Mouse (Mus musculus) neural tube, embryonic 11.5 days (tissue): ENCODE results near the gene Ripor2. TPM values are rescaled to one million over a fixed set of nuclear protein-coding genes. Genes with fewer than 3 reads are reported as not detected.
A peak's percentile ranks its signal among the peaks of the same experiment; 100 is the strongest.

Experiments used
- ATAC-seq: fragments of 200-750 bp; cut with Nextera tagmentation; 2 replicates; pipeline ENCODE4 v1.8.0; 2017; ENCODE audit warnings: moderate number of reproducible peaks, mild to moderate bottlenecking, moderate TSS enrichment, moderate library complexity; ENCODE audit not compliant: insufficient read depth, low FRiP score, low TSS enrichment
- DNase-seq: peaks from one replicate; pipeline ENCODE4 v3.0.0-alpha.2; 2015; ENCODE audit warnings: low spot score
- H3K27ac ChIP-seq: fragments of 300-500 bp; sonication (generic); 2 replicates; pipeline ENCODE4 v1.5.1; 2014; ENCODE audit warnings: low read depth, mild to moderate bottlenecking, low read length
- H3K27me3 ChIP-seq: fragments of 300-500 bp; sonication (generic); 2 replicates; pipeline ENCODE4 v1.6.1; 2014; ENCODE audit warnings: mild to moderate bottlenecking, low read length, mixed read lengths; ENCODE audit not compliant: control insufficient read depth, insufficient read depth
- H3K36me3 ChIP-seq: fragments of 300-500 bp; sonication (generic); 2 replicates; pipeline ENCODE4 v1.6.1; 2014; ENCODE audit warnings: mild to moderate bottlenecking, low read length, moderate library complexity, mixed read lengths; ENCODE audit not compliant: control insufficient read depth, insufficient read depth
- H3K4me1 ChIP-seq: fragments of 300-500 bp; sonication (generic); 2 replicates; pipeline ENCODE4 v1.6.1; 2014; ENCODE audit warnings: low read length, mixed read lengths; ENCODE audit not compliant: control insufficient read depth, insufficient read depth
- H3K4me2 ChIP-seq: fragments of 300-500 bp; sonication (generic); 2 replicates; pipeline ENCODE4 v1.6.1; 2014; ENCODE audit warnings: low read depth, mild to moderate bottlenecking, moderate library complexity
- H3K4me3 ChIP-seq: fragments of 300-500 bp; sonication (generic); 2 replicates; pipeline ENCODE4 v1.5.1; 2014; ENCODE audit warnings: low read depth, low read length
- H3K9ac ChIP-seq: fragments of 300-500 bp; sonication (generic); 2 replicates; pipeline ENCODE4 v1.6.1; 2014; ENCODE audit warnings: mild to moderate bottlenecking, low read length
- H3K9me3 ChIP-seq: fragments of 300-500 bp; sonication (generic); 2 replicates; pipeline ENCODE4 v1.6.1; 2016; ENCODE audit warnings: low read length; ENCODE audit not compliant: control insufficient read depth
- WGBS: fragments of 180-500 bp; shearing (Covaris S2); extraction: QIAGEN DNeasy Blood & Tissue Kit; methylation state at CpG from one replicate; pipeline ENCODE4 v1.1.7; 2014; 5-methylcytosine and 5-hydroxymethylcytosine counted together
- polyA plus RNA-seq: library from polyadenylated mRNA; unstranded; fragments of >200 nt; fragmentation: Nextera tagmentation; extraction: Ambion mirVana; gene quantifications from 2 replicates; pipeline ENCODE4 v1.2.1, GENCODE M21; 2014

Ripor2 gene
- polyA plus RNA-seq, 1 experiment from 2014 or later = 6.2 TPM

DNA sequence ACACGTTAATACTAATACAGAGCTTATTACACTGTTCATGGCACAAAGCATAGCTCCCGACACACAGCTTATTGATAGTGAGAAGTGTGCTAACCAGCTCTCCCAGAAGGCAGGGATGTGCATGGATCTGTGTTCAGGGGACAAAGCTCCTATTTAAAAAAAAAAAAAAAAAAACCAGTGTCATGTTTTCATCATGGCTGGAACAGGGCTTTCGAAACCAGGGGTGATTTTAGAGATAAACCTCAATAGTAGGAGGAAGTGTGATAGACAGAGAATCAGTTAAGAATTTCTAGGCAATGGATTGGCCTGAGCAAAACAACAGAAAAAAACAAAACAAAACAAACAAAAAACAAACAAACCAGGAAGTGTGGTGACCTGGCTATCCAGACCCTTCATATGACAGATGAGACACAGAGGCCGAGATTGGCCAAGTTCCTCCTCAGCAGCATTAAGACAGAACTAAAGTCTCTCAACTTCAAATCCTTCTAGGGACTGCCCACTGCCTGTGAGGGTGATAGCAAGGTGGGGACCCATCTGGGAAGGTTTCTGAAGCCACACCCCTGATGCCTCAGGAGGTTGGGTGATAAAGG, 51.1 kb downstream of the Ripor2 start:
- peaks cover 3% of the 10 kb centered on the region; the same call in 1 of the 2 replicates for H3K27me3 ChIP-seq
- DNase-seq (no peak), ATAC-seq (no peak)
- no peak overlapping the region for H3K27ac ChIP-seq
- no peaks in the 10 kb centered on the region for H3K36me3 ChIP-seq
- H3K4me1 ChIP-seq = peaks cover 8% of the 10 kb centered on the region; the same call in 1 of the 2 replicates
- no peak overlapping the region for H3K9ac ChIP-seq
- H3K9me3 ChIP-seq = no peaks in the 10 kb centered on the region
- H3K4me2 ChIP-seq = no peak overlapping the region
- 76% methylated on average over 4 of the region's 4 CpGs for WGBS
- H3K4me3 ChIP-seq = no peak overlapping the region

GRCm38 (mm10) chr13:24634346-24635120, 52.5 kb downstream of the Ripor2 start:
- Histone ChIP-seq H3K27ac (no peak overlapping the region), H3K4me3 (no peak overlapping the region), H3K36me3 (no peaks in the 10 kb centered on the region), H3K4me1 (peaks cover 5% of the 10 kb centered on the region; the same call in 1 of the 2 replicates), H3K27me3 (peaks cover 3% of the 10 kb centered on the region; the same call in 1 of the 2 replicates), H3K4me2 (no peak overlapping the region), H3K9me3 (no peaks in the 10 kb centered on the region), H3K9ac (no peak overlapping the region)
- no peak for ATAC-seq
- 88% methylated on average over 13 of the region's 13 CpGs for WGBS
- DNase-seq = no peak

DNA sequence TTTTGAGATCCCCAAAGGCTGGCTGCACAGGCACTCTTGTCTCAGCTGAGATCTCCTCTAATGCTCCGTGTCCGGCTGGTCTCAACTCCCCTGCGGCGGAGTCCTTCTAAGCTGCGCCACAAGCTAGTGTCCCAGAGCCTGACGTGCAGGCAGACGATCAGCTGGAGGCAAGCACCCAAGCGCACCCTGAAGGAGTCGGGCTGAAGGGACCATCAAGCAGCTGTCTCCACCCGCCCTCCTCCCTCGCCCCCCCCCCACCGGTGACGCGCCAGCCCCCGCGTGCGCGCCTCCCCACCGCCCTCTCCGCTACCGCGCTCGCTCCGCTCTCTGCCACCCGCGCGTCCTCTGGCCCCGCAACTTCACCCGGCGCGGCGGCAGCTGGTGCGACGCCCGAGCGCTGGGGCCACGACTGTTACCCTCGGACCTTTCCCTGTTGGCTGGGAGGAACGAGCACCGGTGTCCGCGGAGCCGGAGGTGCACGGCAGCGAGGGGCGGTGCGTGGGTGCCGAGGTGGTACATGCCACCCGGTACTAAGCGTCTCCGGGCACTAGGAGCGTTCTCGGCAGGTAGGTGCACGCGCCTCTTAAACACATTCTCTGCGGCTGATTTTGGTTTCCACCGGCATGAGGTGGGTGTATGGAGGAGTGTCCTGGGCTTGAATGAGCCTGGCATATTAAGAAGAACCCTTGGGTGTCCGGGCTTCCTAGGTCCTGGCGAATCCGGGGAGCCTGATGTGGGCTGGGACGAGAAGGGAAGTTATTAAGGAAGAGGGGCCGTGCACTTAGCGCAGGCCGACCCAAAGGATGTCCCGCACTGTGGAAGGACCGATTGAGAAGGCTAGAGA, 56.6 kb downstream of the Ripor2 start:
- DNase-seq (peak; percentile 63), ATAC-seq (peak; percentile 81)
- 1% methylated on average over 53 of the region's 66 CpGs for WGBS
- H3K4me1 ChIP-seq = 0 out of 2 replicates have a peak, but pooled peaks cover 5% of the 10 kb centered on the region
- no peaks in the 10 kb centered on the region for H3K36me3 ChIP-seq
- no peak overlapping the region for H3K27ac ChIP-seq
- peaks cover 3% of the 10 kb centered on the region; the same call in 1 of the 2 replicates for H3K27me3 ChIP-seq
- peak overlapping the region; percentile 92 for H3K4me2 ChIP-seq
- peak overlapping the region; percentile 52 for H3K4me3 ChIP-seq
- no peaks in the 10 kb centered on the region for H3K9me3 ChIP-seq
- peak overlapping the region; percentile 60 for H3K9ac ChIP-seq

DNA sequence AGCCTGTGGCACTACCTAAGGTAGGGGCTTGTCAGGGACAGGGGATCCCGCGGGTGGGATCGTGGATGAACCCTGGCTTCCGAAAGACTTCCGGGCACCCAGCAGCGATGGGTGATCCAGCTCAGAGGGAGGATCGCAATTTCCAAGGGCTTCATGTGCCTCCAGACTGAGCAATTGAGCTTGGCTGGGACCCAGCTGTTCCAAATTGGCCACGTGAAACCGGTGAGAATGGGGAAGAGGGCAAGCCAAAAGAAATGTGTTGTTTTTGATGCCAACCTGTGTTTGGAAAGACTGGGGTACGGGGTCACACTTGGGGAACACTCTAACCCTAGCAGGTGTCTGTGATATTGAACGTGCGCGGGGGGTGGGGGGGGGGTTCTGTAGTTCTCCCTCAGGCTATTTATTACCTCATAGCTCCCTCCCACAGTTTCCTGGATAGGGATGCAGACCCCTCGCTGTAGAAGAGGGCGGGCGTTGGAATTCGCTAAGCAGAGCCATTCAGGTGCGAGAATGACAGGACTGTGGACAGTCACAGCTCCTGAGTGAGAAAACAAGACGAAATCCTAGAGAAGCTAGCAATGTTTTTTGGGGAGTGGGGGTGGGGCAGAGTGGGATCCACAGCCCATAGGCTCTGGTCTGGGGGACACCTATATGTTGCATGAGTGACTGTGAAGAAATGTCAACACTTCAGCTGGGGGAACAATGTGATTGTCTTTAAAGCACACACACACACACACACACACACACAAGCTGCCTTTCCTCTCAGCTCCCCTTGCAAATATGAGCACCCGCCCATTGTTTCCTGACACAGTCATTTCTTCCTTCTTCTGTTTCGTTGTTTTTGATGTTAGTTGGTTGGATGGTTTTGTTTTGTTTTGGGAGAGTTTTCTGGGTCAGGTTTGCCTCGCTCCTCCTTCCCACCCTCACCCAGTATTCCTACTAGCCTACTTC, 57.5 kb downstream of the Ripor2 start:
- 13% methylated on average over 22 of the region's 22 CpGs for WGBS
- Histone ChIP-seq H3K4me1 (0 out of 2 replicates have a peak, but pooled peaks cover 5% of the 10 kb centered on the region), H3K4me2 (peak overlapping the region; percentile 92), H3K9ac (0 out of 2 replicates have a peak overlapping the region, but pooled peaks have one; percentile 5), H3K27ac (no peak overlapping the region), H3K27me3 (peaks cover 3% of the 10 kb centered on the region; the same call in 1 of the 2 replicates), H3K9me3 (no peaks in the 10 kb centered on the region), H3K4me3 (peak overlapping the region; percentile 52), H3K36me3 (no peaks in the 10 kb centered on the region)
- ATAC-seq = 0 out of 2 replicates have a peak, but pooled peaks have one; percentile 17
- peak; percentile 51 for DNase-seq

GRCm38 (mm10) chr13:24640166-24640560, 58.2 kb downstream of the Ripor2 start:
- Histone ChIP-seq H3K4me1 (0 out of 2 replicates have a peak, but pooled peaks cover 5% of the 10 kb centered on the region), H3K4me2 (no peak overlapping the region; the same call in 1 of the 2 replicates), H3K27ac (no peak overlapping the region), H3K27me3 (peaks cover 3% of the 10 kb centered on the region; the same call in 1 of the 2 replicates), H3K4me3 (no peak overlapping the region), H3K36me3 (no peaks in the 10 kb centered on the region), H3K9me3 (no peaks in the 10 kb centered on the region), H3K9ac (no peak overlapping the region)
- no peak for ATAC-seq
- no peak for DNase-seq
- 37% methylated on average over 4 of the region's 4 CpGs for WGBS

DNA sequence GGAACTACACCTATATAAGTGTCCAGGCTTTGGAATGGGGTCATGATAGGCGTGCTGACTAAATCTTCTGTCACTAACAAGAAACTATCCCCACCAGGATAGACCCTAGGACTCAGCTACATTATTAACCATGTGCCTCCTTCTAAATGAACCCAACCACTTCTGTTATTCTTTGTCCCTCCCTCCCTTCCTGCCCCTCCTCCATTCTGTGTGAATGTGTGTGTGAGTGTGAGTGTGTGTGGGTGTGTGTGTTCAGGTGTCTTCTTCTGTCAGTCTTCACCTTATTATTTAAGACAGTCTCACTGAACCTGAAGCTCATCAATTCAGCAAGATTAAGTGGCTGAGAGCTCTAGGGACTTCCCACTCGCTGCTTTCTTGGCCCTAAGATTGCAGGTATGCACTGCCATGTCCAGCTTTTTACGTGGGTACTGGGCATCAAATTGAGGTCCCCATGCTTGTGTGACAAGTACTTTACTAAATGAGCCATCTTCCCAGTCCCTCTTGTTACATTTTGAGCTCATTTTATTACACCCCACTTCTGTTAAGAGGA, 58.9 kb downstream of the Ripor2 start:
- H3K4me3 ChIP-seq = no peak overlapping the region
- peaks cover 3% of the 10 kb centered on the region; the same call in 1 of the 2 replicates for H3K27me3 ChIP-seq
- no peak overlapping the region for H3K27ac ChIP-seq
- DNase-seq (no peak), ATAC-seq (no peak)
- no peak overlapping the region for H3K4me2 ChIP-seq
- H3K9me3 ChIP-seq = no peaks in the 10 kb centered on the region
- no peaks in the 10 kb centered on the region for H3K36me3 ChIP-seq
- H3K9ac ChIP-seq = no peak overlapping the region
- WGBS = 68% methylated on average over 3 of the region's 3 CpGs
- 0 out of 2 replicates have a peak, but pooled peaks cover 5% of the 10 kb centered on the region for H3K4me1 ChIP-seq

- Histone ChIP-seq H3K4me3 (no peak overlapping the region), H3K36me3 (no peaks in the 10 kb centered on the region), H3K4me2 (no peak overlapping the region), H3K4me1 (0 out of 2 replicates have a peak, but pooled peaks cover 5% of the 10 kb centered on the region), H3K27ac (no peak overlapping the region), H3K9me3 (no peaks in the 10 kb centered on the region), H3K27me3 (peaks cover 3% of the 10 kb centered on the region; the same call in 1 of the 2 replicates), H3K9ac (no peak overlapping the region)
- WGBS = 69% methylated on average over 7 of the region's 7 CpGs
- no peak for ATAC-seq
- DNase-seq = no peak
These were observed 59.8 kb downstream of the Ripor2 start for GRCm38 (mm10) chr13:24641491-24642430.
